Mouse (Mus musculus): ENCODE data around the gene Psg26. TPM values are rescaled to one million over a fixed set of nuclear protein-coding genes. Genes with fewer than 3 reads are reported as not detected.
"Not testable (repeated sequence)": the region's sequence is repeated elsewhere in the genome, so short reads cannot be mapped to it uniquely, and the experiment has no call there.

Psg26 gene
- polyA plus RNA-seq (2012; rRNA removed) = 0.18 TPM in 1 of 2 replicates, not detected in the other

DNA sequence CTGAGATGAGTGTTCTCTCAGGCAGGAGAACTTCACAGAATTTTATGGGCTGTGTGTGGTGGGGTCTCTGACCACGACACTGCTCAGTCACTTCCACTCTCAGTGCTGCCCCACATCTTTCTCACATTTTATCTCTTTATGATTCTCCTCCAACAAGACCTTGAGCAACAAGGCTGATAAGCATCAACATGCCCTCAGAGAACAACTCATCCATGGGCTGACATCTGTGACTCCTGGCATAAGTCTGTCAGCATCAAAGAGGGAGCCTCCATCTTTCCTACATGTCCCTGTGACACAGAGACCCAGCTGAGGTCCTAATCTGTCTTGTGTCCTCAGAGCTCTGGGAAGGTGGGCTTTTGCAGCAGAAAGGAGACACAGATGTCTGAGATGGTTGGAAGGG lies at the start of gene Psg26:
TSS of gene Psg26 (minus strand) at position 101 of the 400 bp plus-strand sequence.
- no peaks in the 10 kb centered on the region for H3K4me1 ChIP-seq (ENCODE audit: control insufficient read depth, insufficient read depth, insufficient read length, low read length)
- 56% methylated on average over 1 of the region's 1 CpGs for WGBS
- no peaks in the 10 kb centered on the region for H3K36me3 ChIP-seq (ENCODE audit: control insufficient read depth, insufficient read depth, low read length)
- TF ChIP-seq POLR2A (IDR thresholded peaks at IDR 0.05; ENCODE audit: low read depth, low read length) = no peak
- no peak for TF ChIP-seq CTCF (IDR thresholded peaks at IDR 0.05; ENCODE audit: extremely low read depth, insufficient read length, insufficient replicate concordance, low read depth, low read length)
- H3K4me3 ChIP-seq (ENCODE audit: low read depth, low read length) = no peak within 1 kb of the TSS
- no peaks in the 10 kb centered on the region for H3K27me3 ChIP-seq (ENCODE audit: control insufficient read depth, insufficient read depth, low read length)
- H3K27ac ChIP-seq (ENCODE audit: insufficient read depth, low read depth, low read length) = no peak within 1 kb of the TSS

DNA sequence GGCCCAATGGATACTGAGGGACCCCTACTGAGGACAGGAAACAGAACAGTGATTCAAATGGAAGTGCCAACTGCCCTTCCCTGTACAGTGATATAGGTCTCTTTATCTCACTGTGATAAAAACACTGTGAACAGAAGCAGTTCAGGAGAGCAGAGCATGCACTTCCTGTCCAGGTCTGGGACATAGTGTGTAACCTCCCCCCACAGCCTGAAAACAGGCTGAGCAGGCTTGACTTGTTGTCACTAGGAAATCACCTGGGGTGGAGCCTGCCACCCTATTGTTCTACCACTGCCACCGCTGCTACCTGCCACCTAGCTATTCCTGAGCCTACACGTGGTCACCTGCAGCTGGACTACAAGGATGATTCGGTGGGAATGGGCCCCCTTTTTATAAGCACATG lies 49.4 kb upstream of the Psg26 start:
- Histone ChIP-seq H3K4me1 (ENCODE audit: control insufficient read depth, insufficient read depth, insufficient read length, low read length) (peaks cover 17% of the 10 kb centered on the region; the same call in 1 of the 2 replicates), H3K27me3 (ENCODE audit: control insufficient read depth, insufficient read depth, low read length) (no peaks in the 10 kb centered on the region), H3K27ac (ENCODE audit: insufficient read depth, low read depth, low read length) (peak overlapping the region; percentile 80), H3K4me3 (ENCODE audit: low read depth, low read length) (no peak overlapping the region), H3K36me3 (ENCODE audit: control insufficient read depth, insufficient read depth, low read length) (no peaks in the 10 kb centered on the region)
- 9% methylated on average over 3 of the region's 3 CpGs for WGBS
- TF ChIP-seq POLR2A (IDR thresholded peaks at IDR 0.05; ENCODE audit: low read depth, low read length) = no peak
- TF ChIP-seq CTCF (IDR thresholded peaks at IDR 0.05; ENCODE audit: extremely low read depth, insufficient read length, insufficient replicate concordance, low read depth, low read length) = no peak

DNA sequence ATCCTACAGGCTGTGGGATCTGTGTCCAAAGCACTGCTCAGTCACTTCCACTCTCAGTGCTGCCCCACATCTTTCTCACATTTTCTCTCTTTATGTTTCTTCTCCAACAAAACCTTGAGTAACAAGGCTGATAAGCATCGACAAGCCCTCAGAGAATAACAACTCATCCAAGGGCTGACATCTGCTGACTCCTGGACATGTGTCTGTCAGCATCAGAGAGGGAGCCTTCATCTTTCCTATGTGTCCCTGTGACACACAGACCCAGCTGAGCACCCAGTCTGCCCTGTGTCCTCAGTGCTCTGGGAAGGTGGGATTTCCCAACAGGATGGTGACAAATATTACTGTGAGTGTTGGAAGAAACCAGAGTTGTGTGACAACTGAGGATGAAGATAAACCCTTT lies 48.2 kb upstream of the Psg26 start, which contains the start of gene Psg25:
TSS of gene Psg25 (minus strand) at position 101 of the 400 bp plus-strand sequence.
- Histone ChIP-seq H3K27me3 (ENCODE audit: control insufficient read depth, insufficient read depth, low read length) (no peaks in the 10 kb centered on the region), H3K27ac (ENCODE audit: insufficient read depth, low read depth, low read length) (peak within 1 kb of the TSS; percentile 80), H3K4me1 (ENCODE audit: control insufficient read depth, insufficient read depth, insufficient read length, low read length) (peaks cover 17% of the 10 kb centered on the region; the same call in 1 of the 2 replicates), H3K36me3 (ENCODE audit: control insufficient read depth, insufficient read depth, low read length) (no peaks in the 10 kb centered on the region), H3K4me3 (ENCODE audit: low read depth, low read length) (no peak within 1 kb of the TSS)
- TF ChIP-seq POLR2A (IDR thresholded peaks at IDR 0.05; ENCODE audit: low read depth, low read length) (no peak), CTCF (IDR thresholded peaks at IDR 0.05; ENCODE audit: extremely low read depth, insufficient read length, insufficient replicate concordance, low read depth, low read length) (no peak)
- 38% methylated on average over 1 of the region's 1 CpGs for WGBS

DNA sequence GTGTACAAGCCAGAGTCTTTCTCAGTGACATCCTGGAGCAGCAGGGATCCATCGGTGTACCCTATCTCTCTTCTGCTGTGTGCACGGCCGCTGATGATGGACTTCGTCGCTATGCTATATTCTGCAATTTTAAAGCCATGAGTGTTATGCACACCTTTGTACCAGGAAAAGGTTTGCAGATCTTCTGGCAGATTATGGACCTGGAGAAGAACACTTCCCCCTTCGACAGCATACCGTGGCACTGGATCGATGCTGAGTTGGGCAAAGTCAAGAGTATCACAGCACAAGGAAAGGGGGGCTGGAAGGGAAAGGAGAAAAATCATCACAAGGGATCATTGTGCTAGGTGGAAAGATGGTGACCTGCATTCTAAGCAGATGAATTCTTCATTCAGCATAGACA lies 40.7 kb upstream of the Psg26 start:
- 36% methylated on average over 8 of the region's 8 CpGs for WGBS
- H3K4me1 ChIP-seq (ENCODE audit: control insufficient read depth, insufficient read depth, insufficient read length, low read length) = peaks cover 7% of the 10 kb centered on the region; the same call in 1 of the 2 replicates
- TF ChIP-seq POLR2A (IDR thresholded peaks at IDR 0.05; ENCODE audit: low read depth, low read length) (no peak), CTCF (IDR thresholded peaks at IDR 0.05; ENCODE audit: extremely low read depth, insufficient read length, insufficient replicate concordance, low read depth, low read length) (no peak)
- no peak overlapping the region for H3K27ac ChIP-seq (ENCODE audit: insufficient read depth, low read depth, low read length)
- H3K36me3 ChIP-seq (ENCODE audit: control insufficient read depth, insufficient read depth, low read length) = no peaks in the 10 kb centered on the region
- H3K27me3 ChIP-seq (ENCODE audit: control insufficient read depth, insufficient read depth, low read length) = no peaks in the 10 kb centered on the region
- no peak overlapping the region for H3K4me3 ChIP-seq (ENCODE audit: low read depth, low read length)

DNA sequence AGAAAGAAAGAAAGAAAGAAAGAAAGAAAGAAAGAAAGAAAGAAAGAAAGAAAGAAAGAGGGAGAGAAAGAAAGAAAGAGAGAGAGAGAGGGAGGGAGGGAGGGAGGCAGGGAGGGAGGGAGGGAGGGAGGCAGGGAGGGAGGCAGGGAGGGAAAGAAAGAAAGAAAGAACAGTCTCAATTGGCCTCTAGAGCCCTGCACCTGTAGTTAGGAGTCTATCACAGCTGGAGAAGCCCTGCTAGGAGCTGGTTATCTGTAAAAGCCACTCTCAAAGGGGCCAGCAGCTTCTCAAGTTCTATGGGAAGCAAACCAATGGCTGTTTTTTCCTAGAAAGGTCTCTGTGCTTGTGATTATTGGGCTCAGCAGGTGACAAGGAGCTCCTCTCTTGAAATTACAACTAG lies 28.9 kb upstream of the Psg26 start:
- not testable (repeated sequence) for H3K4me1 ChIP-seq (ENCODE audit: control insufficient read depth, insufficient read depth, insufficient read length, low read length); H3K27ac ChIP-seq (ENCODE audit: insufficient read depth, low read depth, low read length); H3K36me3 ChIP-seq (ENCODE audit: control insufficient read depth, insufficient read depth, low read length); H3K4me3 ChIP-seq (ENCODE audit: low read depth, low read length); H3K27me3 ChIP-seq (ENCODE audit: control insufficient read depth, insufficient read depth, low read length)

DNA sequence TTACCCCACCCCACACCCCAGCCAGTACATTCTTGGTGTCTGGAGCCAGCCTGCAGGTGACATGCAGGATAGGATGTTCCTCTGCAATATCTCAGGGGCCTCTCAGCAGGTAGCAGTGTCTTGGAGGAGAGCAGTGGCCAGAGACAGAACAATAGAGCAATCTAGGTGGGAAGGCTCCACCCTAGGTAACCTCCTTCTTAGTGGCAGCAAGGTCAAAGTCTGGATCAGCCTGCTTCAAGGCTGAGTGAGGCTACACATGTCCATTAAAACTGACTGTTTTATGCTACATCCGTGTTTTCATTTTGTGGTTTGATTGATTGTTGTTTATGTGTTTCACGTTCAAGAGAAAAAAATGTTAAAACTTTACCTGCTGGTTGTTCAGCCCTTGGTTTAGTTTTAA lies 28.4 kb upstream of the Psg26 start:
- not testable (repeated sequence) for H3K27ac ChIP-seq (ENCODE audit: insufficient read depth, low read depth, low read length)

DNA sequence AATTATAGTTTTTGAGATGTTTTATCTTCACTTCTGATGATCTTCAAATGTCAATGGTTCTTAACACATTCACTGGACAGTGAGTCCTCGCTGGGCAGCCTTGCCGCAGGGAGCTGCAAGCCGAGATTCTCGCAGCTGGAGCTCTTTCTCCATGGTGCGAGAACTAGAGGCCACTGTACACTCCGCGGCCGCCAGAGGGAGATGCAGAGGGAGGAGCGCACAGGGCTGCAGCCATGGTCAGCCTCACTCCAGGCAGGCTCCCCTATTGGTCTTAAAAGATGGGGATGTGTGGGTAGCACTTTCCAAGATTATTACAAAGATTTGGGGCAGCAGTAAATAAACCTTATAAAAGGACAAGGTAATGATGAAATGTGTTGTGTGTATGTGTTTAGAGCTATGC lies 27.5 kb upstream of the Psg26 start:
- peak; percentile 60; the same call in 1 of the 2 replicates for TF ChIP-seq CTCF (IDR thresholded peaks at IDR 0.05; ENCODE audit: extremely low read depth, insufficient read length, insufficient replicate concordance, low read depth, low read length)
- no peak for TF ChIP-seq POLR2A (IDR thresholded peaks at IDR 0.05; ENCODE audit: low read depth, low read length)
- Histone ChIP-seq H3K36me3 (ENCODE audit: control insufficient read depth, insufficient read depth, low read length) (no peaks in the 10 kb centered on the region), H3K4me3 (ENCODE audit: low read depth, low read length) (no peak overlapping the region), H3K27me3 (ENCODE audit: control insufficient read depth, insufficient read depth, low read length) (no peaks in the 10 kb centered on the region), H3K4me1 (ENCODE audit: control insufficient read depth, insufficient read depth, insufficient read length, low read length) (no peaks in the 10 kb centered on the region), H3K27ac (ENCODE audit: insufficient read depth, low read depth, low read length) (no peak overlapping the region)
- 20% methylated on average over 9 of the region's 9 CpGs for WGBS

More for the DNA sequence above, 28.4 kb upstream of the Psg26 start:
- H3K4me3 ChIP-seq (ENCODE audit: low read depth, low read length); H3K36me3 ChIP-seq (ENCODE audit: control insufficient read depth, insufficient read depth, low read length); H3K4me1 ChIP-seq (ENCODE audit: control insufficient read depth, insufficient read depth, insufficient read length, low read length); H3K27me3 ChIP-seq (ENCODE audit: control insufficient read depth, insufficient read depth, low read length): not testable (repeated sequence)
- 10% methylated on average over 2 of the region's 2 CpGs for WGBS

DNA sequence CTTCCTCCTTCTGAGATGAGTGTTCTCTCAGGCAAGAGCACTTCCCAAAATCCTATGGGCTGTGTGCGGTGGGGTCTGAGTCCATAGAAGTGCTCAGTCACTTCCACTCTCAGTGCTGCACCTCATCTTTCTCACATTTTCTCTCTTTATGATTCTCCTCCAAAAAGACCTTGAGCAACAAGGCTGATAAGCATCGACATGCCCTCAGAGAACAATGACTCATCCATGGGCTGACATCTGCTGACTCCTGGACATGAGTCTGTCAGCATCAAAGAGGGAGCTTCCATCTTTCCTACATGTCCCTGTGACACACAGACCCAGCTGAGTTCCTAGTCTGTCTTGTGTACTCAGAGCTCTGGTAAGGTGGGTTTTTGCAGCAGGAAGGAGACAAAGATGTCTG lies 52.0 kb downstream of the Psg26 start, which contains the start of gene Psg28:
TSS of gene Psg28 (minus strand) at position 101 of the 400 bp plus-strand sequence.
- not testable (repeated sequence) for H3K4me1 ChIP-seq (ENCODE audit: control insufficient read depth, insufficient read depth, insufficient read length, low read length); H3K4me3 ChIP-seq (ENCODE audit: low read depth, low read length); H3K36me3 ChIP-seq (ENCODE audit: control insufficient read depth, insufficient read depth, low read length); H3K27ac ChIP-seq (ENCODE audit: insufficient read depth, low read depth, low read length); H3K27me3 ChIP-seq (ENCODE audit: control insufficient read depth, insufficient read depth, low read length)
- 69% methylated on average over 2 of the region's 2 CpGs for WGBS

Other genes with a start within 250 kb of the Psg26 start
- 0.05 TPM in 1 of 2 replicates, not detected in the other for gene Mill1, start 238.8 kb downstream of the Psg26 start, polyA plus RNA-seq (2012; rRNA removed)
- gene Psg18, start 129.2 kb downstream of the Psg26 start, polyA plus RNA-seq (2012; rRNA removed) = 0.74 TPM in 1 of 2 replicates, not detected in the other
- gene Psg28, start 52.1 kb downstream of the Psg26 start, polyA plus RNA-seq (2012; rRNA removed) = 0.35 TPM in 1 of 2 replicates, not detected in the other
- gene Psg25, start 48.1 kb upstream of the Psg26 start, polyA plus RNA-seq (2012; rRNA removed) = 0.10 and 0.55 TPM in 2 replicates
- 0.04 and 0.09 TPM in 2 replicates for gene Psg27, start 83.1 kb upstream of the Psg26 start, polyA plus RNA-seq (2012; rRNA removed)
- not detected in 2 replicates for gene Psg23, start 132.3 kb upstream of the Psg26 start, polyA plus RNA-seq (2012; rRNA removed)
- gene Psg21, start 172.5 kb upstream of the Psg26 start, polyA plus RNA-seq (2012; rRNA removed) = not detected in 2 replicates
- gene Psg20, start 202.0 kb upstream of the Psg26 start, polyA plus RNA-seq (2012; rRNA removed) = not detected in 2 replicates
- 0.05 TPM in 1 of 2 replicates, not detected in the other for gene Psg22, start 233.9 kb upstream of the Psg26 start, polyA plus RNA-seq (2012; rRNA removed)

Measured in small intestine, adult 2 months (tissue).